Mouse (Mus musculus) MEL (cell line): Measurements from ENCODE around the gene Ipmk.

Experiments
- BHLHE40 ChIP-seq: IDR thresholded peaks from 2 replicates; pipeline ENCODE4 v1.6.1; 2012; ENCODE audit warnings: low read depth, mild to moderate bottlenecking, inconsistent platforms, low read length, improper control_type of control experiment, borderline replicate concordance
- CTCF ChIP-seq, 3 experiments: IDR thresholded peaks in 2 of 3; conservative IDR thresholded peaks in 1 of 3; 2 replicates each; pipeline ENCODE4 v1.5.1; 2011 to 2012; ENCODE audit warnings: low read length in 3 of 3, low read depth in 2 of 3, mild to moderate bottlenecking in 2 of 3, improper control_type of control experiment in 1 of 3, inconsistent platforms in 1 of 3, mixed read lengths in 1 of 3, moderate library complexity in 1 of 3; ENCODE audit not compliant: control insufficient read depth in 1 of 3, insufficient read depth in 1 of 3, poor library complexity in 1 of 3, severe bottlenecking in 1 of 3
- GABPA ChIP-seq: IDR thresholded peaks from 2 replicates; pipeline ENCODE4 v1.6.1; 2012; ENCODE audit warnings: low read depth, mild to moderate bottlenecking, inconsistent platforms, low read length, improper control_type of control experiment, moderate library complexity
- MAFK ChIP-seq: IDR thresholded peaks from 2 replicates; pipeline ENCODE4 v1.6.1; 2011; ENCODE audit warnings: low read depth, mild to moderate bottlenecking, low read length, improper control_type of control experiment, borderline replicate concordance
- MXI1 ChIP-seq: IDR thresholded peaks from 2 replicates; pipeline ENCODE4 v1.6.1; 2011; ENCODE audit warnings: mild to moderate bottlenecking, low read depth, low read length, improper control_type of control experiment
- NELFE ChIP-seq: IDR thresholded peaks from 2 replicates; pipeline ENCODE4 v1.6.1; 2011; ENCODE audit warnings: low read depth, low read length, improper control_type of control experiment
- POLR2AphosphoS2 ChIP-seq: IDR thresholded peaks from 2 replicates; pipeline ENCODE4 v1.6.1; 2011; ENCODE audit warnings: low read length, improper control_type of control experiment
- USF1 ChIP-seq: IDR thresholded peaks from 2 replicates; pipeline ENCODE4 v1.6.1; 2014; ENCODE audit warnings: low read depth, mild to moderate bottlenecking, inconsistent platforms, low read length, improper control_type of control experiment, moderate library complexity
- USF2 ChIP-seq, 2 experiments: IDR thresholded peaks; 2 replicates each; pipeline ENCODE4 v1.6.1; 2011 to 2012; ENCODE audit warnings: improper control_type of control experiment in 2 of 2, low read length in 2 of 2, borderline replicate concordance in 1 of 2, inconsistent platforms in 1 of 2, low read depth in 1 of 2, mild to moderate bottlenecking in 1 of 2; ENCODE audit not compliant: insufficient read depth in 1 of 2
- ZNF384 ChIP-seq: IDR thresholded peaks from 2 replicates; pipeline ENCODE4 v1.6.1; 2012; ENCODE audit warnings: low read depth, mild to moderate bottlenecking, inconsistent platforms, low read length, improper control_type of control experiment

GRCm38 (mm10) chr10:71399987-71400386, 52.4 kb downstream of the Ipmk start:
- TF ChIP-seq BHLHE40, result no peak
- TF ChIP-seq GABPA, result no peak
- no peak for TF ChIP-seq ZNF384
- TF ChIP-seq MXI1, result no peak
- no peak for TF ChIP-seq MAFK
- no peak for TF ChIP-seq POLR2AphosphoS2
- TF ChIP-seq USF1, result no peak
- no peak for TF ChIP-seq NELFE
- TF ChIP-seq CTCF (IDR thresholded peaks at IDR 0.05 in 2 of 3, conservative IDR thresholded peaks at IDR 0.05 in 1 of 3; ENCODE audit: control insufficient read depth in 1 of 3, insufficient read depth in 1 of 3, low read depth in 2 of 3, low read length in 3 of 3, poor library complexity in 1 of 3, severe bottlenecking in 1 of 3), result no peak
- no peak for TF ChIP-seq USF2 (IDR thresholded peaks at IDR 0.05; ENCODE audit: borderline replicate concordance in 1 of 2, insufficient read depth in 1 of 2, low read depth in 1 of 2, low read length in 2 of 2)
